ENCODE assay signal across 10 mouse cellular contexts in genomic region chr8:64318524-64319219, GRCm38 (mm10).
DNase-seq lines count a peak whose midpoint lies in the region; ATAC-seq and TF ChIP-seq lines count a peak whose summit lies in the region.
"Had no signal": no experiment of that assay in that cellular context is flagged by ENCODE, and none has a peak within 500 bp of the region (broad histone marks: within the 10 kb centered on the region; RNA-seq: fewer than 3 reads in every experiment).

No protein-coding gene starts in this region.

- intact Hi-C loops in heart, postnatal 14 days (cut with DNase I): no loop called here

- TF ChIP-seq CTCF in midbrain, postnatal 0 days (IDR thresholded peaks at IDR 0.05): no peak

- WGBS in heart, embryonic 12.5 days: 61% methylated on average over 10 of the region's 10 CpGs
- 31% methylated on average over 10 of the region's 10 CpGs for WGBS in forebrain, embryonic 10.5 days
- WGBS in midbrain, postnatal 0 days: 66% methylated on average over 10 of the region's 10 CpGs
- 57% methylated on average over 10 of the region's 10 CpGs for WGBS in intestine, embryonic 16.5 days

- no peak overlapping the region for H3K9ac ChIP-seq in heart, embryonic 12.5 days
- no peak overlapping the region for H3K9ac ChIP-seq in midbrain, postnatal 0 days (replicated peaks; ENCODE audit: low read length, poor library complexity, severe bottlenecking)
- H3K9ac ChIP-seq in intestine, embryonic 16.5 days (ENCODE audit: low read depth, low read length): no peak overlapping the region
- H3K9ac ChIP-seq: lung, embryonic 15.5 days had no signal

- H3K36me3 ChIP-seq in heart, embryonic 12.5 days: no peaks in the 10 kb centered on the region
- no peaks in the 10 kb centered on the region for H3K36me3 ChIP-seq in forebrain, embryonic 10.5 days (replicated peaks)
- H3K36me3 ChIP-seq in midbrain, postnatal 0 days (ENCODE audit: insufficient read depth, low read length): no peaks in the 10 kb centered on the region
- no peaks in the 10 kb centered on the region for H3K36me3 ChIP-seq in intestine, embryonic 16.5 days (ENCODE audit: control insufficient read depth, insufficient read depth, low read length)
- H3K36me3 ChIP-seq: lung, embryonic 15.5 days had no signal

- H3K4me1 ChIP-seq in heart, embryonic 12.5 days (replicated peaks): peaks cover 6% of the 10 kb centered on the region
- H3K4me1 ChIP-seq in forebrain, embryonic 10.5 days: peaks cover 14% of the 10 kb centered on the region
- no peaks in the 10 kb centered on the region for H3K4me1 ChIP-seq in midbrain, postnatal 0 days (ENCODE audit: insufficient read depth, low read length)
- H3K4me1 ChIP-seq in intestine, embryonic 16.5 days (ENCODE audit: control insufficient read depth, insufficient read depth, low read length): 0 out of 2 replicates have a peak, but pooled peaks cover 2% of the 10 kb centered on the region

- H3K4me2 ChIP-seq in heart, embryonic 12.5 days: no peak overlapping the region
- H3K4me2 ChIP-seq in midbrain, postnatal 0 days (ENCODE audit: low read depth, low read length, poor library complexity, severe bottlenecking): no peak overlapping the region
- H3K4me2 ChIP-seq in intestine, embryonic 16.5 days (ENCODE audit: low read depth, low read length): no peak overlapping the region
- H3K4me2 ChIP-seq: lung, embryonic 15.5 days had no signal

- DNase-seq in heart, adult 18-20 months: peak; percentile 38 to 62
- DNase-seq in forebrain, embryonic 10.5 days (ENCODE audit: extremely low spot score, low spot score): peak; percentile 20
- peak; percentile 4 to 14 for DNase-seq in heart, postnatal 14 days
- peak; percentile 17 for DNase-seq in lung, postnatal 14 days
- DNase-seq in midbrain, postnatal 0 days (ENCODE audit: low spot score): no peak
- no peak for DNase-seq in adrenal gland, postnatal 10 days
- DNase-seq: adrenal gland, postnatal 14 days had no signal

- H3K9me3 ChIP-seq in heart, embryonic 12.5 days (replicated peaks): no peaks in the 10 kb centered on the region
- no peaks in the 10 kb centered on the region for H3K9me3 ChIP-seq in forebrain, embryonic 10.5 days
- no peaks in the 10 kb centered on the region for H3K9me3 ChIP-seq in midbrain, postnatal 0 days (ENCODE audit: low read length)
- no peaks in the 10 kb centered on the region for H3K9me3 ChIP-seq in intestine, embryonic 16.5 days (ENCODE audit: control insufficient read depth, low read length)
- H3K9me3 ChIP-seq: lung, embryonic 15.5 days had no signal

- no peak for ATAC-seq in heart, embryonic 12.5 days (ENCODE audit: insufficient number of reproducible peaks, low FRiP score)
- ATAC-seq in midbrain, postnatal 0 days (ENCODE audit: low FRiP score): no peak
- ATAC-seq in intestine, embryonic 16.5 days: no peak

- no peak overlapping the region for H3K27ac ChIP-seq in heart, embryonic 12.5 days (ENCODE audit: poor library complexity, severe bottlenecking)
- no peak overlapping the region for H3K27ac ChIP-seq in forebrain, embryonic 10.5 days
- no peak overlapping the region for H3K27ac ChIP-seq in midbrain, postnatal 0 days (ENCODE audit: low read depth, low read length)
- H3K27ac ChIP-seq in intestine, embryonic 16.5 days (ENCODE audit: low read length): no peak overlapping the region
- H3K27ac ChIP-seq: lung, embryonic 15.5 days had no signal

- H3K27me3 ChIP-seq in heart, embryonic 12.5 days (replicated peaks): no peaks in the 10 kb centered on the region
- peaks cover 30% of the 10 kb centered on the region for H3K27me3 ChIP-seq in forebrain, embryonic 10.5 days (ENCODE audit: poor library complexity, severe bottlenecking)
- H3K27me3 ChIP-seq in midbrain, postnatal 0 days (ENCODE audit: insufficient read depth, low read length): no peaks in the 10 kb centered on the region
- no peaks in the 10 kb centered on the region for H3K27me3 ChIP-seq in intestine, embryonic 16.5 days (replicated peaks; ENCODE audit: control insufficient read depth, insufficient read depth, low read length)
- H3K27me3 ChIP-seq: lung, embryonic 15.5 days had no signal

- no peak overlapping the region for H3K4me3 ChIP-seq in heart, embryonic 12.5 days
- no peak overlapping the region for H3K4me3 ChIP-seq in forebrain, embryonic 10.5 days
- no peak overlapping the region for H3K4me3 ChIP-seq in midbrain, postnatal 0 days (ENCODE audit: low read depth, low read length)
- no peak overlapping the region for H3K4me3 ChIP-seq in intestine, embryonic 16.5 days (ENCODE audit: low read length)
- H3K4me3 ChIP-seq: lung, embryonic 15.5 days had no signal

Comparison
In these comparisons a context has a peak if more than half of its experiments do, and no peak if none do; other contexts are left out.
1. DNase-seq: peak in heart, adult 18-20 months (2 of 2), forebrain, embryonic 10.5 days (single experiment), heart, postnatal 14 days (2 of 2) and lung, postnatal 14 days (single experiment); none in midbrain, postnatal 0 days (single experiment) and adrenal gland, postnatal 10 days (single experiment).